Mouse (Mus musculus) midbrain, embryonic 14.5 days (tissue): ENCODE measurements around the gene Vmn2r46. TPM values are rescaled to one million over a fixed set of nuclear protein-coding genes. Genes with fewer than 3 reads are reported as not detected.
"Not testable (repeated sequence)": the region's sequence is repeated elsewhere in the genome, so short reads cannot be mapped to it uniquely, and the experiment has no call there.

Experiments
- ATAC-seq: fragments of 200-750 bp; cut with Nextera tagmentation; 2 replicates; pipeline ENCODE4 v1.8.0; 2017; ENCODE audit warnings: moderate number of reproducible peaks, moderate library complexity; ENCODE audit not compliant: low FRiP score, low TSS enrichment
- DNase-seq: peaks from one replicate; pipeline ENCODE4 v3.0.0-alpha.2; 2015
- H3K27ac ChIP-seq: fragments of 300-500 bp; sonication (generic); replicated peaks from 2 replicates; pipeline ENCODE4 v1.5.1; 2014; ENCODE audit warnings: mild to moderate bottlenecking, low read depth, low read length, moderate library complexity
- H3K27me3 ChIP-seq: fragments of 300-500 bp; sonication (generic); 2 replicates; pipeline ENCODE4 v1.6.1; 2014; ENCODE audit warnings: low read length, control low read depth, mixed read lengths; ENCODE audit not compliant: control insufficient read depth, insufficient read depth
- H3K36me3 ChIP-seq: fragments of 300-500 bp; sonication (generic); 2 replicates; pipeline ENCODE4 v1.6.1; 2014; ENCODE audit warnings: low read length, control low read depth; ENCODE audit not compliant: control insufficient read depth, insufficient read depth
- H3K4me1 ChIP-seq: fragments of 300-500 bp; sonication (generic); 2 replicates; pipeline ENCODE4 v1.6.1; 2014; ENCODE audit warnings: mild to moderate bottlenecking, antibody characterized with exemption, low read length, control low read depth; ENCODE audit not compliant: control insufficient read depth, insufficient read depth
- H3K4me2 ChIP-seq: fragments of 300-500 bp; sonication (generic); 2 replicates; pipeline ENCODE4 v1.6.1; 2014; ENCODE audit warnings: mild to moderate bottlenecking, low read length, moderate library complexity
- H3K4me3 ChIP-seq: fragments of 300-500 bp; sonication (generic); replicated peaks from 2 replicates; pipeline ENCODE4 v1.5.1; 2014; ENCODE audit warnings: low read depth, low read length
- H3K9ac ChIP-seq: fragments of 300-500 bp; sonication (generic); replicated peaks from 2 replicates; pipeline ENCODE4 v1.6.1; 2014; ENCODE audit warnings: mild to moderate bottlenecking, low read length, moderate library complexity
- H3K9me3 ChIP-seq: fragments of 300-500 bp; sonication (generic); 2 replicates; pipeline ENCODE4 v1.6.1; 2016; ENCODE audit warnings: low read length, control low read depth, mixed read lengths; ENCODE audit not compliant: control insufficient read depth
- WGBS: fragments of 180-500 bp; shearing (Covaris S2); extraction: QIAGEN DNeasy Blood & Tissue Kit; methylation state at CpG from one replicate; pipeline ENCODE4 v1.1.7; 2014; 5-methylcytosine and 5-hydroxymethylcytosine counted together
- polyA plus RNA-seq: library from polyadenylated mRNA; unstranded; fragments of >200 nt; fragmentation: Nextera tagmentation; extraction: Ambion mirVana; gene quantifications from 2 replicates; pipeline ENCODE4 v1.2.1, GENCODE M21; 2014

Gene Vmn2r46
- polyA plus RNA-seq = not detected in 2 replicates

- H3K4me1 ChIP-seq, DNase-seq, H3K27ac ChIP-seq, H3K9me3 ChIP-seq, H3K27me3 ChIP-seq, H3K9ac ChIP-seq, H3K36me3 ChIP-seq, H3K4me3 ChIP-seq, ATAC-seq, H3K4me2 ChIP-seq: not testable (repeated sequence)
- WGBS = no CpG with 5 or more reads among the region's 1 CpGs
Measured at GRCm38 (mm10) chr7:9770471-9770870, at the start of gene Vmn2r46. TSS of gene Vmn2r46 (minus strand) at chr7:9770571.

Other genes with a start within 250 kb of the Vmn2r46 start
- gene Vmn2r47, start 70.8 kb upstream of the Vmn2r46 start, polyA plus RNA-seq = not detected in 2 replicates
- gene Vmn2r48, start 183.0 kb upstream of the Vmn2r46 start, polyA plus RNA-seq = not detected in 2 replicates
- gene Vmn2r49, start 221.7 kb upstream of the Vmn2r46 start, polyA plus RNA-seq = not detected in 2 replicates